Comparison of ENCODE assay signal across 9 mouse cellular contexts in the genomic region with DNA sequence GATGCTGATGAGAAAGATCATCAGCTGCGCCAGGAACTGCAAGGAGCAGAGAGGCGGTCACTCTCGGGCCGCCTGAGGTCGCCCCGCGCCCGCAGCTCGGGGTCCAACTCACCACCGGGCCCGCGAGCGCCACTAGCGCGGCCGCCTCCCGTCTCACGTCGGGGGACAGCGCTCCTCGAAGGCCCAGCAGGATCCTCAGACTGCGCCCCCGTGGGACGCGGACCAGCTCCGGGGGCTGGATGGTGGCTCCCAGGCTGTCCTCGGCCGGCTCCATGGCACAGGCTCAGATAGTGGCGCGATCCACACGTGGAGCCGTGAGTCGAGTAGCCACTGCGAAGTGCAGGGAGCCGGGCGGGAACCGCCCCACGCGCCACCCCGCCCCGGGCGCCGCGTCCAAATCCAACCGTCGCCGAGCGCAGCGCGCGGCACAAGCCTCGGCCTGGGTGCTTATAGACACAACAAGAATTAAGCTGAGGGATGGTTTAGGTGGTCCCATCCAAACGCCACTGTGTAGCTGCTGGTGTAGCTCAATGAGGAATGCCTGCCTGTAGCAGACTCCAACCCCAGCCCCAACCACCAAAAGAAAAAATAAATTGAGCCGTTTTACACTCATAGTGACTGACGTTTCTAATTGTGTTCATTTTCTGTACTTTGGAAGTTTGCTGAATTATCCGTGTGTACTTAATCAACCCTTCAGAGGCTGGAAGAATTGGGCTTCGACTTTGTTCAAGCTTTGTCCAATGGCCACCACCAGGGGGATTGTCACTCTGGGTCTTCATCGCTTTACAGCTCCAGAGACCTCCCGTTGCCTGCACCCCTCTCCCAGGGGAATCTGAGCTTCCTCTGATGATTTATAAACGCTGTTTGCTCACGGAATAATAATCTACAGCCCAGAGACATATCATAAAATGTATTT. TPM values are rescaled to one million over a fixed set of nuclear protein-coding genes. Genes with fewer than 3 reads are reported as not detected.
DNase-seq lines count a peak whose midpoint lies in the region; ATAC-seq and TF ChIP-seq lines count a peak whose summit lies in the region.
"Had no signal": no experiment of that assay in that cellular context is flagged by ENCODE, and none has a peak within 500 bp of the region (broad histone marks: within the 10 kb centered on the region; RNA-seq: fewer than 3 reads in every experiment).

A gene (minus strand): TSS at position 356 of the 916 bp plus-strand sequence.

- no peak within 1 kb of the TSS for H3K27ac ChIP-seq in gastrocnemius, adult 2 months
- no peak within 1 kb of the TSS for H3K27ac ChIP-seq in forebrain, embryonic 16.5 days (ENCODE audit: low read length)
- no peak within 1 kb of the TSS for H3K27ac ChIP-seq in kidney, embryonic 15.5 days

- H3K4me2 ChIP-seq in forebrain, embryonic 16.5 days (ENCODE audit: low read length): peak within 1 kb of the TSS; percentile 60
- H3K4me2 ChIP-seq in kidney, embryonic 15.5 days: peak within 1 kb of the TSS; percentile 90

- H3K9me3 ChIP-seq in forebrain, embryonic 16.5 days (ENCODE audit: control insufficient read depth, low read length): no peaks in the 10 kb centered on the region
- H3K9me3 ChIP-seq in kidney, embryonic 15.5 days (replicated peaks): no peaks in the 10 kb centered on the region
- H3K9me3 ChIP-seq: G1E had no signal

- H3K36me3 ChIP-seq in forebrain, embryonic 16.5 days (ENCODE audit: control insufficient read depth, insufficient read depth): no peaks in the 10 kb centered on the region
- H3K36me3 ChIP-seq in kidney, embryonic 15.5 days: no peaks in the 10 kb centered on the region
- H3K36me3 ChIP-seq: G1E had no signal

- TF ChIP-seq CTCF in gastrocnemius, adult 2 months (IDR thresholded peaks at IDR 0.05): peak; percentile 43

- H3K9ac ChIP-seq in forebrain, embryonic 16.5 days (replicated peaks; ENCODE audit: low read depth, low read length): peak within 1 kb of the TSS; percentile 30; the same call in 1 of the 2 replicates
- H3K9ac ChIP-seq in kidney, embryonic 15.5 days: peak within 1 kb of the TSS; percentile 33

- intact Hi-C loops in gastrocnemius, adult 2 months (cut with DNase I): no loop called here
- intact Hi-C loops in gastrocnemius, postnatal 36 days (cut with DNase I): no loop called here

- peak; percentile 41 for DNase-seq in gastrocnemius, adult 2 months
- DNase-seq in gastrocnemius, postnatal 36 days: no peak
- DNase-seq in R1 (ENCODE audit: low read depth, low spot score): peak; percentile 72
- DNase-seq in testis, postnatal 14 days (ENCODE audit: low spot score): peak; percentile 48

- H3K4me1 ChIP-seq in forebrain, embryonic 16.5 days (replicated peaks; ENCODE audit: control insufficient read depth, insufficient read depth, low read length): peaks cover 8% of the 10 kb centered on the region
- peaks cover 17% of the 10 kb centered on the region for H3K4me1 ChIP-seq in kidney, embryonic 15.5 days

- 3% methylated on average over 60 of the region's 61 CpGs for WGBS in forebrain, embryonic 16.5 days
- WGBS in kidney, embryonic 15.5 days: 2% methylated on average over 61 of the region's 61 CpGs

- H3K4me3 ChIP-seq in gastrocnemius, adult 2 months: peak within 1 kb of the TSS; percentile 61
- peak within 1 kb of the TSS; percentile 39 for H3K4me3 ChIP-seq in forebrain, embryonic 16.5 days (replicated peaks; ENCODE audit: low read length)
- peak within 1 kb of the TSS; percentile 46 for H3K4me3 ChIP-seq in kidney, embryonic 15.5 days (replicated peaks)

- 0 out of 2 replicates have a peak, but pooled peaks have one; percentile 15 for ATAC-seq in forebrain, embryonic 16.5 days
- ATAC-seq in kidney, embryonic 15.5 days (replicated peaks; ENCODE audit: low FRiP score): peak; percentile 46; the same call in 1 of the 2 replicates
- ATAC-seq in megakaryocyte-erythroid progenitor cell, adult 5-6 weeks (replicated peaks; ENCODE audit: low FRiP score, low TSS enrichment, poor library complexity, severe bottlenecking): 0 out of 2 replicates have a peak, but pooled peaks have one; percentile 22
- ATAC-seq in cerebellum, adult (ENCODE audit: insufficient number of reproducible peaks, low FRiP score, low TSS enrichment): no peak

- peaks cover 25% of the 10 kb centered on the region for H3K27me3 ChIP-seq in forebrain, embryonic 16.5 days (replicated peaks; ENCODE audit: control insufficient read depth, insufficient read depth, low read length)
- peaks cover 65% of the 10 kb centered on the region for H3K27me3 ChIP-seq in kidney, embryonic 15.5 days

RNA-seq across cellular contexts. Expression of the gene that starts here (rescaled TPM):
- total RNA-seq in gastrocnemius, adult 2 months (2021): not detected
- not detected for total RNA-seq in gastrocnemius, postnatal 36 days (2021)
- not detected in 2 replicates for polyA plus RNA-seq in forebrain, embryonic 16.5 days (2015; fragmentation: Nextera tagmentation; extraction: Ambion mirVana)
- polyA plus RNA-seq in kidney, embryonic 15.5 days (2015; fragmentation: Nextera tagmentation; extraction: Ambion mirVana): not detected in 2 replicates
- total RNA-seq in megakaryocyte-erythroid progenitor cell, adult 5-6 weeks (2014; fragmentation: Nextera tagmentation): not detected in 2 replicates
- total RNA-seq in megakaryocyte-erythroid progenitor cell, adult 5-6 weeks (2017): not detected in 2 replicates
- total RNA-seq: G1E had no signal
- polyA plus RNA-seq: G1E had no signal

Comparison
In these comparisons a context has a peak if more than half of its experiments do, and no peak if none do; other contexts are left out.
1. Peak in DNase-seq and H3K4me3 ChIP-seq in gastrocnemius, adult 2 months; RNA of the gene not detected or under 1 TPM.
2. Peak in ATAC-seq, H3K4me3 ChIP-seq, H3K9ac ChIP-seq and H3K4me2 ChIP-seq in forebrain, embryonic 16.5 days; RNA of the gene not detected or under 1 TPM.
3. Peak in ATAC-seq, H3K4me3 ChIP-seq, H3K9ac ChIP-seq and H3K4me2 ChIP-seq in kidney, embryonic 15.5 days; RNA of the gene not detected or under 1 TPM.
4. Peak in ATAC-seq in megakaryocyte-erythroid progenitor cell, adult 5-6 weeks; RNA of the gene not detected or under 1 TPM.
5. DNase-seq: peak in R1 (single experiment) and testis, postnatal 14 days (single experiment); none in gastrocnemius, postnatal 36 days (0 of 2).
6. Peak in every context shown above with its lines, with median percentiles within 50 percentile points of each other: H3K4me3 ChIP-seq.